Mouse (Mus musculus) gastrocnemius, adult 2 months (tissue): ENCODE measurements around the gene Gm42517. TPM values are rescaled to one million over a fixed set of nuclear protein-coding genes. Genes with fewer than 3 reads are reported as not detected.
A peak's percentile ranks its signal among the peaks of the same experiment; 100 is the strongest.

Experiments used
- DNase-seq: peaks from one replicate; pipeline ENCODE4 v3.0.0; 2022
- H3K27ac ChIP-seq: fragments of 200-600 bp; 2 replicates; pipeline ENCODE4 v1.8.1; 2022; ENCODE audit warnings: mild to moderate bottlenecking
- H3K4me3 ChIP-seq: fragments of 200-600 bp; 2 replicates; pipeline ENCODE4 v1.8.1; 2022; ENCODE audit warnings: mild to moderate bottlenecking, moderate library complexity
- CTCF ChIP-seq: fragments of 200-600 bp; IDR thresholded peaks from 2 replicates; pipeline ENCODE4 v1.8.1; 2022; ENCODE audit warnings: antibody characterized with exemption, mild to moderate bottlenecking, moderate library complexity
- intact Hi-C: fragments of 180-260 bp; cut with DNase I; formaldehyde crosslinking; loops from one replicate; pipeline ENCODE4 v1.15.1; 2025
- total RNA-seq, 2 experiments: library from RNA; stranded (reverse); gene quantifications; 2 replicates each; pipeline ENCODE4 v1.2.3; 2021

Gm42517 gene
- total RNA-seq, 2 experiments from 2014 or later = 0.13 to 0.28 TPM

- no peak overlapping the region for H3K27ac ChIP-seq
- intact Hi-C loops = no loop called here
- no peak overlapping the region for H3K4me3 ChIP-seq
- TF ChIP-seq CTCF = no peak
- DNase-seq = no peak
Measured at GRCm38 (mm10) chr5:108345313-108346071, 22.2 kb downstream of the Gm42517 start.

GRCm38 (mm10) chr5:108343680-108344170, 24.0 kb downstream of the Gm42517 start:
- Histone ChIP-seq H3K4me3 (no peak overlapping the region), H3K27ac (no peak overlapping the region)
- intact Hi-C loops = no loop called here
- DNase-seq = no peak
- no peak for TF ChIP-seq CTCF

- no peak overlapping the region for H3K4me3 ChIP-seq
- intact Hi-C loops = no loop called here
- H3K27ac ChIP-seq = peak overlapping the region; percentile 62; the same call in 1 of the 2 replicates
- TF ChIP-seq CTCF = no peak
- DNase-seq = no peak
Measured at GRCm38 (mm10) chr5:108338049-108338448, 29.7 kb downstream of the Gm42517 start.

GRCm38 (mm10) chr5:108337385-108337784, 30.3 kb downstream of the Gm42517 start:
- intact Hi-C loops = no loop called here
- no peak for DNase-seq
- H3K27ac ChIP-seq = no peak overlapping the region
- H3K4me3 ChIP-seq = no peak overlapping the region
- TF ChIP-seq CTCF = no peak

GRCm38 (mm10) chr5:108331051-108331450, 36.7 kb downstream of the Gm42517 start:
- H3K27ac ChIP-seq = no peak overlapping the region
- no peak overlapping the region for H3K4me3 ChIP-seq
- DNase-seq = no peak
- intact Hi-C loops = no loop called here
- no peak for TF ChIP-seq CTCF

Other genes with a start within 250 kb of the Gm42517 start
- gene Tmed5, start 235.3 kb downstream of the Gm42517 start, total RNA-seq = 10 to 100 TPM; 26.3 to 33.1 TPM
- not detected for gene Ccdc18, start 235.0 kb downstream of the Gm42517 start, total RNA-seq
- 10 to 100 TPM; 15.3 to 18.2 TPM for gene Dr1, start 99.0 kb downstream of the Gm42517 start, total RNA-seq
- gene Pigg, start 55.3 kb downstream of the Gm42517 start, total RNA-seq = 1 to 10 TPM; 3.4 to 5.0 TPM
- gene Pde6b, start 20.5 kb upstream of the Gm42517 start, total RNA-seq = not detected
- gene Atp5k, start 66.5 kb upstream of the Gm42517 start, total RNA-seq = 100 to 1,000 TPM; 595 to 950 TPM
- 1 to 10 TPM in 1 of 2 experiments, under 1 TPM in 1; 0.92 to 1.3 TPM for gene Mfsd7a, start 81.0 kb upstream of the Gm42517 start, total RNA-seq
- 10 to 100 TPM; 34.3 to 42.6 TPM for gene Pcgf3, start 93.3 kb upstream of the Gm42517 start, total RNA-seq
- not detected for gene Cplx1, start 182.1 kb upstream of the Gm42517 start, total RNA-seq